Mouse (Mus musculus): Measurements from ENCODE around the gene H2-Q10.

DNA sequence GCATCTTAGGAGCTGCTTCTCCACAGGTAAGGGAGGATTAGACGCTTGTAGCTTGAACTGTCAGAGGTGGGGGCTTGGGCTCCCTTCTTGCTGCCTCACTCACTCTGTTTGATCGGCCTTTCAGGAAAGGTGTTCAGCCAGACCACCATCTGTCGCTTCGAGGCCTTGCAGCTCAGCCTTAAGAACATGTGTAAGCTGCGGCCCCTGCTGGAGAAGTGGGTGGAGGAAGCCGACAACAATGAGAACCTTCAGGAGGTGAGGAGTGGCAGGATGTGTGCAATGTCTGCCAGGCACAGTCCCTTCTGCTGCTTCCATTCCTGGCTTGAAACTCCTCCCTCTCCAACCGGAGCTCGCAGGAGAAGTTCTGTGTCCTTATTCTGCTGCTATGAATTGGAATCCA, 39.4 kb downstream of the H2-Q10 start:
- TF ChIP-seq CTCF (IDR thresholded peaks at IDR 0.05; ENCODE audit: insufficient read depth, low read length) (peak; percentile 49), POLR2A (IDR thresholded peaks at IDR 0.05; ENCODE audit: borderline replicate concordance, extremely low read depth, low read depth, low read length) (no peak)

All from lung, adult 2 months (tissue).